Mouse (Mus musculus) liver, postnatal 0 days (tissue): ENCODE data around the gene Ccdc92. TPM values are rescaled to one million over a fixed set of nuclear protein-coding genes. Genes with fewer than 3 reads are reported as not detected.
A peak's percentile ranks its signal among the peaks of the same experiment; 100 is the strongest.

Source experiments
- ATAC-seq: fragments of 200-750 bp; cut with Nextera tagmentation; 2 replicates; pipeline ENCODE4 v1.8.0; 2017; ENCODE audit warnings: mild to moderate bottlenecking, moderate library complexity
- DNase-seq: peaks from one replicate; pipeline ENCODE4 v3.0.0-alpha.2; 2016
- H3K27ac ChIP-seq: fragments of 300-500 bp; sonication (generic); 2 replicates; pipeline ENCODE4 v1.5.1; 2014; ENCODE audit warnings: antibody characterized with exemption, moderate library complexity, mild to moderate bottlenecking, low read depth
- H3K27me3 ChIP-seq: fragments of 300-500 bp; sonication (generic); 2 replicates; pipeline ENCODE4 v1.6.1; 2014; ENCODE audit warnings: low read length, control low read depth, mixed read lengths; ENCODE audit not compliant: insufficient read depth
- H3K36me3 ChIP-seq: fragments of 300-500 bp; sonication (generic); replicated peaks from 2 replicates; pipeline ENCODE4 v1.6.1; 2014; ENCODE audit warnings: mild to moderate bottlenecking, control low read depth, low read length, moderate library complexity, mixed read lengths; ENCODE audit not compliant: insufficient read depth
- H3K4me1 ChIP-seq: fragments of 300-500 bp; sonication (generic); 2 replicates; pipeline ENCODE4 v1.6.1; 2014; ENCODE audit warnings: antibody characterized with exemption, mild to moderate bottlenecking, control low read depth; ENCODE audit not compliant: insufficient read depth
- H3K4me2 ChIP-seq: fragments of 300-500 bp; sonication (generic); 2 replicates; pipeline ENCODE4 v1.6.1; 2014; ENCODE audit warnings: low read depth, mild to moderate bottlenecking, low read length, moderate library complexity, mixed read lengths
- H3K4me3 ChIP-seq: fragments of 300-500 bp; sonication (generic); 2 replicates; pipeline ENCODE4 v1.5.1; 2014; ENCODE audit warnings: low read depth, low read length
- H3K9ac ChIP-seq: fragments of 300-500 bp; sonication (generic); replicated peaks from 2 replicates; pipeline ENCODE4 v1.6.1; 2014; ENCODE audit warnings: mild to moderate bottlenecking, moderate library complexity
- H3K9me3 ChIP-seq: fragments of 300-500 bp; sonication (generic); 2 replicates; pipeline ENCODE4 v1.6.1; 2016; ENCODE audit warnings: mild to moderate bottlenecking, control low read depth, low read length, mixed read lengths
- CTCF ChIP-seq: sonication (generic); IDR thresholded peaks from 2 replicates; pipeline ENCODE4 v1.5.1; 2016; ENCODE audit warnings: antibody characterized with exemption, low read depth
- EP300 ChIP-seq: IDR thresholded peaks from 2 replicates; pipeline ENCODE4 v1.6.1; 2016; ENCODE audit warnings: antibody characterized with exemption, low read depth, mild to moderate bottlenecking
- WGBS: fragments of 180-500 bp; shearing (Covaris S2); extraction: QIAGEN DNeasy Blood & Tissue Kit; methylation state at CpG from one replicate; pipeline ENCODE4 v1.1.7; 2014; ENCODE audit not compliant: insufficient replicate concordance; 5-methylcytosine and 5-hydroxymethylcytosine counted together
- polyA plus RNA-seq: library from polyadenylated mRNA; unstranded; fragments of >200 nt; fragmentation: Nextera tagmentation; extraction: Ambion mirVana; gene quantifications from 2 replicates; pipeline ENCODE4 v1.2.1, GENCODE M21; 2015

The Ccdc92 gene
- polyA plus RNA-seq, 1 experiment from 2014 or later = 0.35 TPM

DNA sequence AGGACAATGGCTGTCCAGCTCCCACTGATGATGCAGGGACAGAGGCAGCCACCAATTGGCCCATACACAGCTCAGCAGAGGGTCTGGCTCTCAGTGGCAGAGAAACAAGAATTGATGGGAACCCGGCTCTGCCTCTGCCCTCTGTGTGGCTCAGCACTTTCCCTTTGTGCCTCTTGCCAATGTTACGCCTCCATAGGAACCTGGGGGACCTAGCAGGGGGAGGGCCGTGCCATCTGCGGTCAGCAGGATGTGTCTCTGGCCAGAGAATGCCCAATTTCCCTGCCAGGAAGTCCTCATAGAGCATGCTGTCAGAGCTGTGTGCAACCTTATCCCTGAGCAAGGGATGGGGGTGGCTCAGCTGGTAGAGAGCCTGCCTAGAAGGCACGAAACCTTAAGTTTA lies 47.4 kb downstream of the Ccdc92 start:
- no peak for DNase-seq
- WGBS = 59% methylated on average over 5 of the region's 5 CpGs
- Histone ChIP-seq H3K4me3 (no peak overlapping the region), H3K4me1 (no peaks in the 10 kb centered on the region), H3K4me2 (no peak overlapping the region), H3K9ac (no peak overlapping the region), H3K36me3 (no peaks in the 10 kb centered on the region), H3K27me3 (no peaks in the 10 kb centered on the region), H3K9me3 (no peaks in the 10 kb centered on the region), H3K27ac (no peak overlapping the region)
- no peak for TF ChIP-seq EP300
- TF ChIP-seq CTCF = no peak
- ATAC-seq = no peak

DNA sequence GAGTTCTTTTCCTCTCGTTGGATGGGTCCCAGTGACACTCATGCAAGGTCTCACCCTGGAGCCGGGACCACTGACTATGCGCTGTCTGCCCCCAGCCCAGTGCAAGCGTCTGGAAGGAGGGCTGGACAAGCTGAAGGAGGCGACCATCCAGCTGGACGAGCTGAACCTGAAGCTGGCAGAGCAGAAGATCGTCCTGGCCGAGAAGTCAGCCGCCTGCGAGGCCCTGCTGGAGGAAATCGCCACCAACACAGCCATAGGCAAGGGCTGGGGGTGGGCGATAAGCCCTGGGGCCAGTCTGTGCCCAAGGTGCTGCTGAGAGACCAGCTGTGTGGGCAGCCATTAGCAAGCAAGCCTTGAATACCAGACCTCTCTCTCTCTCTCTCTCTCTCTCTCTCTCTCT lies 49.8 kb downstream of the Ccdc92 start:
- TF ChIP-seq EP300 = no peak
- no peak for TF ChIP-seq CTCF
- H3K36me3 ChIP-seq = no peaks in the 10 kb centered on the region
- no peak overlapping the region for H3K4me3 ChIP-seq
- ATAC-seq = no peak
- H3K4me1 ChIP-seq = no peaks in the 10 kb centered on the region
- H3K27ac ChIP-seq = no peak overlapping the region
- no peak overlapping the region for H3K4me2 ChIP-seq
- no peaks in the 10 kb centered on the region for H3K9me3 ChIP-seq
- no peak for DNase-seq
- 73% methylated on average over 12 of the region's 12 CpGs for WGBS
- no peak overlapping the region for H3K9ac ChIP-seq
- no peaks in the 10 kb centered on the region for H3K27me3 ChIP-seq

DNA sequence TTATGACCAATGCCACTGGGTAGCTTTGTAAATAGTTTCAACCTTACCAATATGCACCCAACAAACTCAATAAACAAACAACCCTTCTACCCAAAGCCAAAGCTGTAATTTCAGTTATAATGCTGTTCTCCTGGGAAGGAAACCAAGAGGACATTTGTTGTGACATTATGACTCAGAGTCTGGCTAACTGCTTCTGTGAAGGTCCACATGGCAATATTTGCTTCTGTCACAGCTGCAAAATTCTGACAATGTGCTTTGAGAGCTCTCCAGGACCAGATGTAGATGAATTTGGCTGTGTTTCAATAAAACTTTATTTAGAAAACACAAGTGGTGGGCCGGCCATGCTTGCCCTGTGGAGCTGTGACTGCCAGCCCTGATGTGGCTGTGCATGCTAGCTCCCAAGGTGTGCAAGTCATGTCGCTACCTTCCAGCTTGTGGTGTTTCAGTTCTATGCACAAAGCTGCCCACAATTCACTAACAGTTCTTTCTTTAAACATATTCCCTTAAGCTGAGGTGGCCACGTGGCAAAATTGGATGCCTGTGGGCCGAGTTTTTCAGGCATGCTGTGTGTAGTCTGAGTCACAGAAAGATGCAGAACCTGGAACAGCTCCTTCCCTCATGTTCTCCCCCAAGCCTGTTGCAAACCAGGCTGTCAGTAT lies 52.4 kb downstream of the Ccdc92 start:
- Histone ChIP-seq H3K4me3 (no peak overlapping the region), H3K4me1 (no peaks in the 10 kb centered on the region), H3K9me3 (no peaks in the 10 kb centered on the region), H3K27ac (no peak overlapping the region), H3K4me2 (no peak overlapping the region), H3K36me3 (no peaks in the 10 kb centered on the region), H3K9ac (no peak overlapping the region), H3K27me3 (no peaks in the 10 kb centered on the region)
- DNase-seq (no peak), ATAC-seq (no peak)
- TF ChIP-seq EP300 (no peak), CTCF (no peak)
- WGBS = 75% methylated on average over 4 of the region's 4 CpGs

DNA sequence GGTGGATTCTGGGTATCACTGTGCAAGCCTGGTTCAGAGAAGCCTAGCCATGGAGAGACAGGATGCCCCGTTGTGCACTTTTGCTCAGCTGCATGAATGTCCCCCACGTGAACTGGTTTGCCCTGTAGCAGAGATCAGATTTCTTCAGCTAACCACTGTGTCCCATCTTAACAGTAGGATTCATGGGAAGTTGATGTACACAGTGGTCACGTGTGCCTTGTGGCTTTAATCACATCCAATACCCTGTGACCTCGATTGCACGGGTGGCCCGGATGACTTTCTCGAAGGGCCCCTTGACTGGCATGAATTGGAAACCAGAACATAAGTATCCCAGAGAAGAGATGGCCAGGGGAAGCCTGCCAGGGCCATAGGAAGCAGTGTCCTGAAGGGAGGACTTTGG lies 70.1 kb downstream of the Ccdc92 start:
- no peak for TF ChIP-seq CTCF
- TF ChIP-seq EP300 = no peak
- 76% methylated on average over 7 of the region's 7 CpGs for WGBS
- Histone ChIP-seq H3K9me3 (no peaks in the 10 kb centered on the region), H3K27ac (no peak overlapping the region), H3K9ac (no peak overlapping the region), H3K4me3 (no peak overlapping the region), H3K27me3 (no peaks in the 10 kb centered on the region), H3K4me1 (no peaks in the 10 kb centered on the region), H3K4me2 (no peak overlapping the region), H3K36me3 (no peaks in the 10 kb centered on the region)
- ATAC-seq (no peak), DNase-seq (no peak)

DNA sequence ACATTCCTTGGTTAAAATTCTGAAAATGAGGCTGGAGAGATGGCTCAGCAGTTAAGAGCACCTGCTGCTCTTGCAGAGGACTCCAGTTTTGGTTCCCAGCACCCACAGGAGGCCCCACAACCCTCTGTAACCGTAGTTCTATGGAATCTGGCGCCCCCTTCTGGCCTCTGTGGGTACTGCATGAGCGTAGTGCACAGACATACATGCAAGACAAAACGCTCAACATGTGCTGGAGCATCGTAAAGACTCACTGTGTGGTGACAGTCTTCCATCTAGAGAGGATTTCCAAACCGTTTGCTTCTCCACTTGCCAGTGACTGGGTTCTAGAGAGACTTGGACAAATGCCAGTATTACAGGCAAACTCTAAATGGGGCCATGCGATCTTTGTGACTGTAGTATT lies 76.6 kb downstream of the Ccdc92 start:
- WGBS = 78% methylated on average over 7 of the region's 7 CpGs
- ATAC-seq = no peak

More for the DNA sequence above, 76.6 kb downstream of the Ccdc92 start:
- Histone ChIP-seq H3K9me3 (0 out of 2 replicates have a peak, but pooled peaks cover 3% of the 10 kb centered on the region), H3K9ac (no peak overlapping the region), H3K4me3 (no peak overlapping the region), H3K36me3 (no peaks in the 10 kb centered on the region), H3K4me2 (no peak overlapping the region), H3K4me1 (no peaks in the 10 kb centered on the region), H3K27ac (no peak overlapping the region), H3K27me3 (no peaks in the 10 kb centered on the region)
- peak; percentile 30 for DNase-seq
- TF ChIP-seq EP300 (no peak), CTCF (peak; percentile 67)

Other genes starting within 250 kb of the Ccdc92 start
- 9.6 and 12.4 TPM in 2 replicates for gene Atp6v0a2, start 233.8 kb downstream of the Ccdc92 start, polyA plus RNA-seq
- gene Dnah10, start 137.3 kb downstream of the Ccdc92 start, polyA plus RNA-seq = not detected in 2 replicates
- 10.6 and 12.1 TPM in 2 replicates for gene Zfp664, start 267 bp upstream of the Ccdc92 start, polyA plus RNA-seq
- 0.21 and 0.27 TPM in 2 replicates for gene Rflna, start 140.8 kb upstream of the Ccdc92 start, polyA plus RNA-seq